Mouse (Mus musculus): ENCODE measurements around the gene Prkca. TPM values are rescaled to one million over a fixed set of nuclear protein-coding genes. Genes with fewer than 3 reads are reported as not detected.

The Prkca gene
- polyA plus RNA-seq, 1 experiment from 2014 or later, result 13.5 TPM

GRCm38 (mm10) chr11:108223613-108224232, 120.0 kb downstream of the Prkca start:
- H3K27me3 ChIP-seq (replicated peaks; ENCODE audit: control insufficient read depth, insufficient read depth, low read length), result no peaks in the 10 kb centered on the region
- H3K36me3 ChIP-seq (ENCODE audit: control insufficient read depth, insufficient read depth, low read length), result no peaks in the 10 kb centered on the region
- peaks cover 33% of the 10 kb centered on the region for H3K4me1 ChIP-seq (ENCODE audit: control insufficient read depth, insufficient read depth, low read length)
- H3K9me3 ChIP-seq (ENCODE audit: control insufficient read depth, low read length), result no peaks in the 10 kb centered on the region
- H3K4me3 ChIP-seq (ENCODE audit: low read depth, low read length), result no peak overlapping the region
- no peak overlapping the region for H3K4me2 ChIP-seq (ENCODE audit: low read depth, low read length)
- H3K9ac ChIP-seq (ENCODE audit: low read depth, low read length), result no peak overlapping the region
- H3K27ac ChIP-seq (replicated peaks; ENCODE audit: low read depth, low read length), result no peak overlapping the region
- no peak for ATAC-seq (ENCODE audit: low read depth)
- 72% methylated on average over 13 of the region's 13 CpGs for WGBS
- DNase-seq (ENCODE audit: low spot score), result no peak

- no peak for ATAC-seq (ENCODE audit: low read depth)
- Histone ChIP-seq H3K4me3 (ENCODE audit: low read depth, low read length) (no peak overlapping the region), H3K27me3 (replicated peaks; ENCODE audit: control insufficient read depth, insufficient read depth, low read length) (no peaks in the 10 kb centered on the region), H3K9ac (ENCODE audit: low read depth, low read length) (no peak overlapping the region), H3K4me1 (ENCODE audit: control insufficient read depth, insufficient read depth, low read length) (peaks cover 33% of the 10 kb centered on the region), H3K27ac (replicated peaks; ENCODE audit: low read depth, low read length) (0 out of 2 replicates have a peak overlapping the region, but pooled peaks have one; percentile 17), H3K4me2 (ENCODE audit: low read depth, low read length) (no peak overlapping the region), H3K36me3 (ENCODE audit: control insufficient read depth, insufficient read depth, low read length) (no peaks in the 10 kb centered on the region), H3K9me3 (ENCODE audit: control insufficient read depth, low read length) (no peaks in the 10 kb centered on the region)
- no peak for DNase-seq (ENCODE audit: low spot score)
- 68% methylated on average over 6 of the region's 6 CpGs for WGBS
These were observed 120.6 kb downstream of the Prkca start for GRCm38 (mm10) chr11:108223154-108223553.

GRCm38 (mm10) chr11:108222616-108223015, 121.1 kb downstream of the Prkca start:
- no peaks in the 10 kb centered on the region for H3K9me3 ChIP-seq (ENCODE audit: control insufficient read depth, low read length)
- no peaks in the 10 kb centered on the region for H3K36me3 ChIP-seq (ENCODE audit: control insufficient read depth, insufficient read depth, low read length)
- H3K4me1 ChIP-seq (ENCODE audit: control insufficient read depth, insufficient read depth, low read length), result peaks cover 33% of the 10 kb centered on the region
- DNase-seq (ENCODE audit: low spot score), result peak; percentile 64
- ATAC-seq (ENCODE audit: low read depth), result peak; percentile 23; the same call in 1 of the 2 replicates
- H3K27ac ChIP-seq (replicated peaks; ENCODE audit: low read depth, low read length), result peak overlapping the region; percentile 17; the same call in 1 of the 2 replicates
- 49% methylated on average over 8 of the region's 8 CpGs for WGBS
- H3K4me3 ChIP-seq (ENCODE audit: low read depth, low read length), result no peak overlapping the region
- no peaks in the 10 kb centered on the region for H3K27me3 ChIP-seq (replicated peaks; ENCODE audit: control insufficient read depth, insufficient read depth, low read length)
- no peak overlapping the region for H3K4me2 ChIP-seq (ENCODE audit: low read depth, low read length)
- H3K9ac ChIP-seq (ENCODE audit: low read depth, low read length), result no peak overlapping the region

GRCm38 (mm10) chr11:108222026-108222425, 121.7 kb downstream of the Prkca start:
- no peak for ATAC-seq (ENCODE audit: low read depth)
- H3K9me3 ChIP-seq (ENCODE audit: control insufficient read depth, low read length), result no peaks in the 10 kb centered on the region
- H3K36me3 ChIP-seq (ENCODE audit: control insufficient read depth, insufficient read depth, low read length), result no peaks in the 10 kb centered on the region
- H3K27me3 ChIP-seq (replicated peaks; ENCODE audit: control insufficient read depth, insufficient read depth, low read length), result no peaks in the 10 kb centered on the region
- 86% methylated on average over 3 of the region's 3 CpGs for WGBS
- H3K4me3 ChIP-seq (ENCODE audit: low read depth, low read length), result no peak overlapping the region
- DNase-seq (ENCODE audit: low spot score), result no peak
- peaks cover 34% of the 10 kb centered on the region for H3K4me1 ChIP-seq (ENCODE audit: control insufficient read depth, insufficient read depth, low read length)
- H3K27ac ChIP-seq (replicated peaks; ENCODE audit: low read depth, low read length), result no peak overlapping the region
- H3K4me2 ChIP-seq (ENCODE audit: low read depth, low read length), result no peak overlapping the region
- no peak overlapping the region for H3K9ac ChIP-seq (ENCODE audit: low read depth, low read length)

GRCm38 (mm10) chr11:108221124-108221835, 122.4 kb downstream of the Prkca start:
- ATAC-seq (ENCODE audit: low read depth) (no peak), DNase-seq (ENCODE audit: low spot score) (peak; percentile 36)
- 71% methylated on average over 13 of the region's 13 CpGs for WGBS
- Histone ChIP-seq H3K36me3 (ENCODE audit: control insufficient read depth, insufficient read depth, low read length) (no peaks in the 10 kb centered on the region), H3K4me2 (ENCODE audit: low read depth, low read length) (no peak overlapping the region), H3K4me1 (ENCODE audit: control insufficient read depth, insufficient read depth, low read length) (peaks cover 41% of the 10 kb centered on the region), H3K9ac (ENCODE audit: low read depth, low read length) (no peak overlapping the region), H3K27ac (replicated peaks; ENCODE audit: low read depth, low read length) (no peak overlapping the region), H3K9me3 (ENCODE audit: control insufficient read depth, low read length) (no peaks in the 10 kb centered on the region), H3K4me3 (ENCODE audit: low read depth, low read length) (no peak overlapping the region), H3K27me3 (replicated peaks; ENCODE audit: control insufficient read depth, insufficient read depth, low read length) (no peaks in the 10 kb centered on the region)

DNA sequence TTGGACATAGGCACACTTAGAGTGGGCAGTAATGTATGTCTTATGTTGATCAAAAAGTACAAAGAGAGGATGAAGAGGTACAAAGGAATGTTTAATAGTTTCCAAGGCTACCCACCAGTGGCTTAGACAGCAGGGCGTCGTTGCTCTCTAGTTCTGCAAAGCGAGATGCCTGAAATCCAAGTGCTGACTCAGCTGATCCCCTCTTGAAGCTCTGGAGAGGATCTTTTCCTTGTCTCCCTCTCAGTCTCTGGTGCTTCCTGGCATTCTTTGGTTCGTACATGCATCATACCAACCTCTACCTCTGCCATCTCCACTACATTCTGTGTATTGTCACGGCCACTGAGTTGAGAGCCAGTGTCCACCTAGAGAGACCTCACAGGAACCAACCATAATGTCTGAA, 123.1 kb downstream of the Prkca start:
- Histone ChIP-seq H3K9me3 (ENCODE audit: control insufficient read depth, low read length) (no peaks in the 10 kb centered on the region), H3K27me3 (replicated peaks; ENCODE audit: control insufficient read depth, insufficient read depth, low read length) (no peaks in the 10 kb centered on the region), H3K27ac (replicated peaks; ENCODE audit: low read depth, low read length) (no peak overlapping the region), H3K9ac (ENCODE audit: low read depth, low read length) (no peak overlapping the region), H3K4me2 (ENCODE audit: low read depth, low read length) (no peak overlapping the region), H3K4me1 (ENCODE audit: control insufficient read depth, insufficient read depth, low read length) (peaks cover 48% of the 10 kb centered on the region), H3K36me3 (ENCODE audit: control insufficient read depth, insufficient read depth, low read length) (no peaks in the 10 kb centered on the region), H3K4me3 (ENCODE audit: low read depth, low read length) (no peak overlapping the region)
- DNase-seq (ENCODE audit: low spot score), result no peak
- 91% methylated on average over 5 of the region's 5 CpGs for whole genome bisulfite sequencing
- ATAC-seq (ENCODE audit: low read depth), result no peak

DNA sequence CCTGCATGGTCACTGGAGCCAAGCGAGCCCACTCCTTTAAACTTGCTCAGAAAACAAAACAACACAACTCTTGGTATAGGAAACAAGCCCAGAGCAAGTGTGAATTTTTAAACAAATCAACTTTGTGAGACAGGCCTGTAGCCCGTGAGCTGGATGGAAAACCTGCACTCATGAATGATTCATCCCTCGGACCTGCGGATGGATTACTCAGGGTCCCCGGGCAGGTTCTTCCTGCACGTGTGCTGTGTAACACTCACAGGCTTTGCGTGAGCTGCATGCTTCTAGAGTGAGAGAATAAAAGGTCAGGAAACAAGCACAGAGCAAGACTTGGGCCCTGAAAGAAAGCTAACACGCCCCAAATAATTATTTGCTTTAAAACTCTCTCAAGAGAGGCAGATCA, 126.7 kb downstream of the Prkca start:
- H3K9ac ChIP-seq (ENCODE audit: low read depth, low read length), result no peak overlapping the region
- H3K36me3 ChIP-seq (ENCODE audit: control insufficient read depth, insufficient read depth, low read length), result no peaks in the 10 kb centered on the region
- DNase-seq (ENCODE audit: low spot score) (peak; percentile 61), ATAC-seq (ENCODE audit: low read depth) (no peak)
- 52% methylated on average over 8 of the region's 8 CpGs for WGBS
- H3K27ac ChIP-seq (replicated peaks; ENCODE audit: low read depth, low read length), result peak overlapping the region; percentile 84
- H3K4me2 ChIP-seq (ENCODE audit: low read depth, low read length), result no peak overlapping the region
- peaks cover 43% of the 10 kb centered on the region for H3K4me1 ChIP-seq (ENCODE audit: control insufficient read depth, insufficient read depth, low read length)
- H3K9me3 ChIP-seq (ENCODE audit: control insufficient read depth, low read length), result no peaks in the 10 kb centered on the region
- no peak overlapping the region for H3K4me3 ChIP-seq (ENCODE audit: low read depth, low read length)
- no peaks in the 10 kb centered on the region for H3K27me3 ChIP-seq (replicated peaks; ENCODE audit: control insufficient read depth, insufficient read depth, low read length)

- peaks cover 46% of the 10 kb centered on the region for H3K4me1 ChIP-seq (ENCODE audit: control insufficient read depth, insufficient read depth, low read length)
- no peak overlapping the region for H3K4me2 ChIP-seq (ENCODE audit: low read depth, low read length)
- DNase-seq (ENCODE audit: low spot score) (no peak), ATAC-seq (ENCODE audit: low read depth) (0 out of 2 replicates have a peak, but pooled peaks have one; percentile 16)
- no peak overlapping the region for H3K4me3 ChIP-seq (ENCODE audit: low read depth, low read length)
- no peak overlapping the region for H3K9ac ChIP-seq (ENCODE audit: low read depth, low read length)
- no peaks in the 10 kb centered on the region for H3K27me3 ChIP-seq (replicated peaks; ENCODE audit: control insufficient read depth, insufficient read depth, low read length)
- peak overlapping the region; percentile 84 for H3K27ac ChIP-seq (replicated peaks; ENCODE audit: low read depth, low read length)
- no peaks in the 10 kb centered on the region for H3K36me3 ChIP-seq (ENCODE audit: control insufficient read depth, insufficient read depth, low read length)
- 48% methylated on average over 7 of the region's 7 CpGs for WGBS
- H3K9me3 ChIP-seq (ENCODE audit: control insufficient read depth, low read length), result no peaks in the 10 kb centered on the region
These were observed 127.7 kb downstream of the Prkca start for GRCm38 (mm10) chr11:108216064-108216463.

Data from embryonic facial prominence, embryonic 14.5 days (tissue).